Mouse (Mus musculus) olfactory bulb, adult 2 months (tissue): ENCODE measurements around the gene Bpi. TPM values are rescaled to one million over a fixed set of nuclear protein-coding genes. Genes with fewer than 3 reads are reported as not detected.

Experiments
- H3K27ac ChIP-seq: fragments of 200-500 bp; 2 replicates; pipeline ENCODE4 v1.5.1; 2012; ENCODE audit warnings: low read depth, low read length; ENCODE audit not compliant: insufficient read depth
- H3K4me1 ChIP-seq: fragments of 200-500 bp; 2 replicates; pipeline ENCODE4 v1.6.1; 2012; ENCODE audit warnings: low read length; ENCODE audit not compliant: control insufficient read depth, insufficient read depth
- H3K4me3 ChIP-seq: fragments of 200-500 bp; 2 replicates; pipeline ENCODE4 v1.5.1; 2012; ENCODE audit warnings: mild to moderate bottlenecking, low read depth, low read length, moderate library complexity; ENCODE audit not compliant: insufficient read depth
- CTCF ChIP-seq: fragments of 200-500 bp; IDR thresholded peaks from 2 replicates; pipeline ENCODE4 v1.5.1; 2012; ENCODE audit warnings: low read depth, mild to moderate bottlenecking, low read length, moderate library complexity; ENCODE audit not compliant: insufficient read depth
- POLR2A ChIP-seq: fragments of 200-500 bp; IDR thresholded peaks from 2 replicates; pipeline ENCODE4 v1.6.1; 2012; ENCODE audit warnings: mild to moderate bottlenecking, low read depth, low read length, moderate library complexity; ENCODE audit not compliant: insufficient read depth
- whole genome bisulfite sequencing: fragments of 180-500 bp; shearing (Covaris S2); methylation state at CpG from one replicate; pipeline ENCODE4 v1.1.7; 2018; 5-methylcytosine and 5-hydroxymethylcytosine counted together
- polyA plus RNA-seq: library from polyadenylated mRNA; stranded (reverse); fragments of >200 nt; gene quantifications from 2 replicates; pipeline ENCODE4 v1.2.4, GENCODE M21; 2012; ENCODE audit warnings: low replicate concordance; ENCODE audit not compliant: missing spikeins, insufficient read depth, insufficient read length

Gene Bpi
- polyA plus RNA-seq, 1 experiment: not detected

DNA sequence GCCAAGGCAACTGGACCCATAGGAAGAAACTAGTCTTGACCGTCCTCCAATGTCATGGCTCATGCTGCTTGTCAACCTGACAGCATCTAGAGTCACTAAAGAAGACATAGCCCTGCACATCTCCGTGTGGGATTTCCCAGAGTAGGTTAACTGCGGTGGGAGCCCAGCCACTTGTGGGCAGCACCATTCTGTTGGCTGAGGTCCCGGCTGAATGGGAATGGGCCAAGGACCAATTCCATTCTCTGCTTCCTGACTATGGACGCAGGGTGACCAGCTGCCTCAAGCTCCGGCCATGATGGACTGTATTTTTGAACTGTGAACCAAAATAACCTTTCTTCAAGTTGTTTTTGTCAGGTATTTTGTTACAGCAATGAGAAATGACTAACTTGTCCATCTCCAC, 63.7 kb downstream of the Bpi start:
- Histone ChIP-seq H3K27ac (no peak overlapping the region), H3K4me1 (peaks cover 4% of the 10 kb centered on the region; the same call in 1 of the 2 replicates), H3K4me3 (no peak overlapping the region)
- TF ChIP-seq CTCF (no peak), POLR2A (no peak)
- WGBS: 92% methylated on average over 6 of the region's 6 CpGs

DNA sequence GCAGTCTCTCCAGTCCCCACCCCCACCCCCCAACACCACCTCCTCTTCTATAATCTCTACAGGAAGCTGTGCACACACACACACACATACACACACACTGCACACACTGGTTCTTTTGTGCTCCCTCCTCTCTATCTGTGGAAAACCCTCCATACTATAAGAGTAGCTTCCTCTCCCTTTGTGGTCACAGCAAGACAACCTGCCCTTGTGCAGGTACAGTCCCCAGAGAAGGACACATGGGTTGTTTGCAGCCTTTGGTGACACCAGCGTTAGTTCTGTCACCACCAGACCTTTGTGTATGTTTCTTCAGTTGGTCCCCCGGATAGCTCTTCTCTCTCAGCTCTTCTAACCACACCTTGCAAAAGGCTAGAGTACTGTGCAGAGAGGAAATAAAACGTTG, 65.0 kb downstream of the Bpi start:
- Histone ChIP-seq H3K4me3 (no peak overlapping the region), H3K27ac (no peak overlapping the region), H3K4me1 (no peaks in the 10 kb centered on the region)
- TF ChIP-seq CTCF (no peak), POLR2A (no peak)
- WGBS: 75% methylated on average over 3 of the region's 3 CpGs

DNA sequence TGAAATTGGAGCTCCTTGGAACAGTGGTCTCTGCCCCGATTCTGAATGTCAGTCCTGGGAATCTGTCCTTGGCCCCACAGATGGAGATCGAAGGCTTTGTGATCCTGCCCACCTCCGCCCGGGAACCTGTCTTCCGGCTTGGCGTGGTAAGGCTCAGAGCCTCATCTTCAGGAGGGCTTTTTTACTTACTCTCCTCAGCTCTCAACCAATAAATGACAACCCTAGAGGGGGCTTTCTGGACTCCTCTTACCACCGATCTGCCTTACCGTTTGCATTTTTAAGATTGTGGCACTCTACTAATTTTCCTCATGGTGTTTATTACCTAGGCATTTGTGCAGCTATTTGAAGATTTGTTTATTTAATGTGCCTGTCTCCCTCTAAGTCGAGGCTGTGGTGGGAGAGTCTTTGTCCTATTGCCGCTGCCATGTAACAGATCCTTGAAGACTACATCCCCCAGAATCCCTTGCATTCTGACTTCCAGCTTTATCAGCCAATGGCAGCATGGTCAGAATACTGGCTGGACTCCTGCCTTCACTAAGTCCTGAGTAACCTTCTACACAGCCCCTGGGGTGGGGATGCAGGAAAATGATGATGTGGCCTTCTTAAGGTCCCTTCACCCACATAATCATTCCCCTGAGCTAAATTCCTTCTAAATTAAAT, 66.8 kb downstream of the Bpi start:
- H3K4me3 ChIP-seq: no peak overlapping the region
- 75% methylated on average over 10 of the region's 10 CpGs for WGBS
- TF ChIP-seq POLR2A (no peak), CTCF (no peak)
- H3K4me1 ChIP-seq: no peaks in the 10 kb centered on the region
- no peak overlapping the region for H3K27ac ChIP-seq

DNA sequence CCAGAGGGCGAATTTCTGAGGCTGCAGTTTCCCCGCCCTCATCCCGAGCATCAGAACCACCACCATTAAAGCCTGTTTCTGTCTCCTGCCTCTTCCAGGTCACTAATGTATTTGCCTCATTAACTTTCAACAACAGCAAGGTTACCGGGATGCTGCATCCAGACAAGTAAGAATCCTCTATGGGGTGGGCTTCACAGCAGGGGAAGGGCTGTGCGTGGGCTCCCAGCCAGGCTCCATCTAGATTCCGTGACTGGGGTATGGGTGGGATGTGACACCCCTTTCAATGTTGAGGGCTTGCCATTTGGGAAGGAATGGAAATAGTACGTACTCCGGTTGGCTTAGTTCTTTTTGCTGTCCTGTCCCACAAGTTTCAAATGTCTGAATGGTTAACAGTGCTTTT, 67.7 kb downstream of the Bpi start:
- TF ChIP-seq CTCF (no peak), POLR2A (no peak)
- Histone ChIP-seq H3K4me1 (no peaks in the 10 kb centered on the region), H3K4me3 (no peak overlapping the region), H3K27ac (no peak overlapping the region)
- WGBS: 65% methylated on average over 8 of the region's 8 CpGs

Other genes starting within 250 kb of the Bpi start
- not detected in 2 replicates for gene Tti1, start 229.7 kb upstream of the Bpi start, polyA plus RNA-seq
- not detected in 2 replicates for gene Rprd1b, start 229.6 kb upstream of the Bpi start, polyA plus RNA-seq
- gene Tgm2, start 111.7 kb upstream of the Bpi start, polyA plus RNA-seq: not detected in 2 replicates
- not detected in 2 replicates for gene D630003M21Rik, start 28.9 kb upstream of the Bpi start, polyA plus RNA-seq
- gene Lbp, start 48.4 kb downstream of the Bpi start, polyA plus RNA-seq: not detected in 2 replicates
- 293 and 768 TPM in 2 replicates for gene Snhg11, start 117.5 kb downstream of the Bpi start, polyA plus RNA-seq
- gene Ralgapb, start 151.8 kb downstream of the Bpi start, polyA plus RNA-seq: not detected in 2 replicates
- gene Adig, start 244.5 kb downstream of the Bpi start, polyA plus RNA-seq: not detected in 2 replicates